Mouse (Mus musculus) lung, embryonic 16.5 days (tissue): ENCODE data around the gene Parp3. TPM values are rescaled to one million over a fixed set of nuclear protein-coding genes. Genes with fewer than 3 reads are reported as not detected.

ENCODE experiments used
- ATAC-seq: fragments of 200-750 bp; cut with Nextera tagmentation; 2 replicates; pipeline ENCODE4 v1.8.0; 2017; ENCODE audit warnings: low read depth, mild to moderate bottlenecking, moderate library complexity
- H3K27ac ChIP-seq: fragments of 300-500 bp; sonication (generic); 2 replicates; pipeline ENCODE4 v1.5.1; 2014; ENCODE audit warnings: mild to moderate bottlenecking, control low read depth, low read length
- H3K27me3 ChIP-seq: fragments of 300-500 bp; sonication (generic); 2 replicates; pipeline ENCODE4 v1.6.1; 2014; ENCODE audit warnings: low read depth, low read length, mixed read lengths; ENCODE audit not compliant: control insufficient read depth, insufficient read depth
- H3K36me3 ChIP-seq: fragments of 300-500 bp; sonication (generic); 2 replicates; pipeline ENCODE4 v1.6.1; 2014; ENCODE audit warnings: low read length; ENCODE audit not compliant: control insufficient read depth, insufficient read depth
- H3K4me1 ChIP-seq: fragments of 300-500 bp; sonication (generic); replicated peaks from 2 replicates; pipeline ENCODE4 v1.6.1; 2014; ENCODE audit warnings: low read length, mixed read lengths; ENCODE audit not compliant: control insufficient read depth, insufficient read depth
- H3K4me2 ChIP-seq: fragments of 300-500 bp; sonication (generic); 2 replicates; pipeline ENCODE4 v1.6.1; 2014; ENCODE audit warnings: low read depth, low read length, control low read depth
- H3K4me3 ChIP-seq: fragments of 300-500 bp; sonication (generic); 2 replicates; pipeline ENCODE4 v1.5.1; 2014; ENCODE audit warnings: mild to moderate bottlenecking, low read length, control low read depth
- H3K9ac ChIP-seq: fragments of 300-500 bp; sonication (generic); 2 replicates; pipeline ENCODE4 v1.6.1; 2014; ENCODE audit warnings: low read length, control low read depth
- H3K9me3 ChIP-seq: fragments of 300-500 bp; sonication (generic); 2 replicates; pipeline ENCODE4 v1.6.1; 2016; ENCODE audit warnings: low read length; ENCODE audit not compliant: control insufficient read depth
- WGBS: fragments of 180-500 bp; shearing (Covaris S2); extraction: QIAGEN DNeasy Blood & Tissue Kit; methylation state at CpG from one replicate; pipeline ENCODE4 v1.1.7; 2014; 5-methylcytosine and 5-hydroxymethylcytosine counted together
- polyA plus RNA-seq: library from polyadenylated mRNA; unstranded; fragments of >200 nt; fragmentation: Nextera tagmentation; extraction: Ambion mirVana; gene quantifications from 2 replicates; pipeline ENCODE4 v1.2.1, GENCODE M21; 2015

Parp3 gene
- polyA plus RNA-seq, 1 experiment from 2014 or later, result 4.7 TPM

DNA sequence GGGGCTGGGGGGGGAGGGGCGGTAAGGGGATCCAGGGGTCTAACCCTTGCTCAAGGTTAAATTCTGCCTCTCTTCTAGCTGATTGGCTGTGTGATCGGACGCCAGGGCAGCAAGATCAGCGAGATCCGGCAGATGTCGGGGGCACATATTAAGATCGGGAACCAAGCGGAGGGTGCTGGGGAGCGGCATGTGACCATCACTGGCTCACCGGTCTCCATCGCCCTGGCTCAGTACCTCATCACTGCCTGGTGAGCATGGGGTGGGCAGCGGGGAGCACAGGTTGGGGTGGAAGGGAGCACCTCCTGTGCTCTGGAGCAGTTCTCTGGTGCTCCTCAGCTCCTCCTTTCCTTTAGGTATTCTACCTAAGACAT lies 14.3 kb downstream of the Parp3 start:
- WGBS, result 94% methylated on average over 12 of the region's 12 CpGs

DNA sequence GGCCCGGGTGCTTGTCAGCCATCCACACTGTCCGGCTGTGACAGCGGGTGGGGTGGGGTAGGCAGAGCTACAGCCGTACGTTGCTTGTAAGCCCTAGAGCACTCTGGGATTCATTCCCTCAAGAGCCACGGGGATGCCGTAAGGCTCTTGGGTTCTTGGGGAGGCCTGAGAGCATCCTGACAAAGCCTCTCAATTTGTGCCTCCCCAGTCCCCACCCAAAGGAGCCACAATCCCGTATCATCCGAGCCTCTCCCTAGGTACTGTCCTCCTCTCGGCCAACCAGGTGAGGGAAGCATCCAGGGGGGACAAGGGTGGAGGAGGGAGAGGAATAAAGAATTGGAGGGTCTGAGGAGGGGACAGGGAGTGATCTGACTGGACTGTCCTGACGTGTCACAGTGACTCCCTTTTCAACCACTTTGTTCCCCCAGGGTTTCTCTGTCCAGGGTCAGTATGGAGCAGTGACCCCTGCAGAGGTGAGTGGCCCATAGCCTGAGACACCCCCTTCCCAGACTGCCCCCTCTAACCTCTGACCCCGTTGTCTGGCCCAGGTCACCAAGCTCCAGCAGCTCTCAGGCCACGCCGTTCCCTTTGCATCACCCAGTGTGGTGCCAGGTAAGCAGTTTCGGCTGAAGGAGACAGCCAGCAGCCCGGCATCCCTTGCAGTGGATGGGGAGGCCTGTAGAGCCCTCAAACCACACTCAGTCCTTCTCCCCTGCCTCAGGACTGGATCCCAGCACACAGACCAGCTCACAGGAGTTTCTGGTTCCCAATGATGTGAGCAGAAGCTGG lies 14.9 kb downstream of the Parp3 start:
- Histone ChIP-seq H3K27ac (no peak overlapping the region), H3K4me1 (peaks cover 13% of the 10 kb centered on the region), H3K4me3 (no peak overlapping the region), H3K36me3 (peaks cover 9% of the 10 kb centered on the region), H3K27me3 (no peaks in the 10 kb centered on the region), H3K9ac (no peak overlapping the region), H3K9me3 (no peaks in the 10 kb centered on the region), H3K4me2 (no peak overlapping the region)
- no peak for ATAC-seq
- 76% methylated on average over 16 of the region's 16 CpGs for WGBS

More for the DNA sequence above, 14.3 kb downstream of the Parp3 start:
- Histone ChIP-seq H3K27ac (no peak overlapping the region), H3K36me3 (peaks cover 9% of the 10 kb centered on the region), H3K4me1 (peaks cover 9% of the 10 kb centered on the region), H3K4me2 (no peak overlapping the region), H3K9ac (no peak overlapping the region), H3K27me3 (no peaks in the 10 kb centered on the region), H3K9me3 (no peaks in the 10 kb centered on the region), H3K4me3 (no peak overlapping the region)
- no peak for ATAC-seq

DNA sequence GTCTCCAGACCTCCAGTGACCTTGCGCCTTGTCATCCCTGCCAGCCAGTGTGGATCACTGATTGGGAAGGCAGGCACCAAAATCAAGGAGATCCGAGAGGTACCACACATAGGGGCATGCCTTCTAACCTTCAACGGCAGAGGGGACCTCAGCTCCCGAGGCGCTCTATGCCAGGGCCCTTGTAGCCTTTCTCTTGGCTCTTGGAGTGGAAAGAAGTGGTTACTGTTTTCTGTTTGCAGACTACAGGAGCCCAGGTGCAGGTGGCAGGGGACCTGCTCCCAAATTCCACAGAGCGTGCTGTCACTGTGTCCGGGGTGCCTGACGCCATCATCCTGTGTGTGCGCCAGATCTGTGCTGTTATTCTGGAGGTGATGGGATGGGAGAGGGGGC lies 15.7 kb downstream of the Parp3 start:
- 82% methylated on average over 9 of the region's 9 CpGs for WGBS
- ATAC-seq, result no peak

DNA sequence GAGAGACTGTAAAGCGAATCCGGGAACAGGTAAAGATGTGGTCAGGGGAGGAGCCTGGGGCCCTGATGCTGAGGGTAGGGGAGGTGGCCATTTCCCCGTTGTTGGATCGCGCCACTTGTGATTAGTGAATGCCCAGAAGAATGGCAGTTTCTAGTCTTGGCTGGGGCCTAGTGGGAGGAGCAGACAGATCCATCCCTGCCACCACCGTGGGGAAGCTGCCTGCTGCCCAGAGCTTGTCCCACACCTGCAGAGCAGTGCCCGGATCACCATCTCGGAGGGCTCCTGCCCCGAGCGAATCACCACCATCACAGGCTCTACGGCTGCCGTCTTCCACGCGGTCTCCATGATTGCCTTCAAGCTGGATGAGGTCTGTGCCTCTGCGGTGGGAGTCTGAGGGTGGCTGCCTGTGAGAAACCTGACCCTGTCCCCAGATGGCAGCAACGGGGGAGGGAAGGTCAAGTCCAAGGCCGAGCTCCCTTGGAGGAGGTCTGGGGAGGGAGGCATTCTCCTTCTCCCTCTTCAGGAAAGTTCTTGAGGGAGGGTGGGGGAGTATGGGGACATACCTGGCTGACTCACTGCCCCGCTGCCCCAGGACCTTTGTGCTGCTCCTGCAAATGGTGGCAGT lies 16.2 kb downstream of the Parp3 start:
- H3K9me3 ChIP-seq, result no peaks in the 10 kb centered on the region
- no peak overlapping the region for H3K9ac ChIP-seq
- H3K36me3 ChIP-seq, result peaks cover 9% of the 10 kb centered on the region
- ATAC-seq, result no peak
- H3K27me3 ChIP-seq, result no peaks in the 10 kb centered on the region
- H3K4me1 ChIP-seq, result peaks cover 24% of the 10 kb centered on the region
- H3K4me3 ChIP-seq, result no peak overlapping the region
- H3K4me2 ChIP-seq, result no peak overlapping the region
- WGBS, result 74% methylated on average over 18 of the region's 18 CpGs
- no peak overlapping the region for H3K27ac ChIP-seq

More for the DNA sequence above, 15.7 kb downstream of the Parp3 start:
- no peak overlapping the region for H3K9ac ChIP-seq
- H3K27me3 ChIP-seq, result no peaks in the 10 kb centered on the region
- H3K27ac ChIP-seq, result no peak overlapping the region
- H3K4me1 ChIP-seq, result peaks cover 21% of the 10 kb centered on the region
- H3K4me2 ChIP-seq, result no peak overlapping the region
- H3K9me3 ChIP-seq, result no peaks in the 10 kb centered on the region
- no peak overlapping the region for H3K4me3 ChIP-seq
- H3K36me3 ChIP-seq, result peaks cover 9% of the 10 kb centered on the region

DNA sequence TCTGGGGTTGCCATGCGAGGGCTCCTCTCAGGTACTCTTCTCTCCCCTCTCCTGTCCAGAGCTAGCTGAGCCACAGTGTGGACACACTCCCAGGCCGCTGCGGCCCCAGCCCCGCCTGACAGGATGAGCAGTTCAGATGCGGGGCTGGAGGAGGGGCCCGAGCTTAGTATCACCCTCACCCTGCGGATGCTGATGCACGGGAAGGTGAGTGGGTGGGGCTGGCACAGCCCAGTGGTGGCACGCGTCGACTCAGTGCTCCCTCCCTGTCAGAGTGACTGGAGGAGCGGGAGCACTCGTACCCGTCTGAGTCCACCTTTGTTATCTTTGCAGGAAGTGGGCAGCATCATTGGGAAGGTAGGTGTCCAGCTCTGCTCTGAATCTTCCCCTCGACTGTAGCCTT lies 16.8 kb downstream of the Parp3 start:
- Histone ChIP-seq H3K27ac (no peak overlapping the region), H3K4me2 (no peak overlapping the region), H3K27me3 (no peaks in the 10 kb centered on the region), H3K9me3 (no peaks in the 10 kb centered on the region), H3K36me3 (peaks cover 9% of the 10 kb centered on the region), H3K4me1 (peaks cover 26% of the 10 kb centered on the region), H3K4me3 (no peak overlapping the region), H3K9ac (no peak overlapping the region)
- 70% methylated on average over 15 of the region's 15 CpGs for WGBS
- ATAC-seq, result no peak

DNA sequence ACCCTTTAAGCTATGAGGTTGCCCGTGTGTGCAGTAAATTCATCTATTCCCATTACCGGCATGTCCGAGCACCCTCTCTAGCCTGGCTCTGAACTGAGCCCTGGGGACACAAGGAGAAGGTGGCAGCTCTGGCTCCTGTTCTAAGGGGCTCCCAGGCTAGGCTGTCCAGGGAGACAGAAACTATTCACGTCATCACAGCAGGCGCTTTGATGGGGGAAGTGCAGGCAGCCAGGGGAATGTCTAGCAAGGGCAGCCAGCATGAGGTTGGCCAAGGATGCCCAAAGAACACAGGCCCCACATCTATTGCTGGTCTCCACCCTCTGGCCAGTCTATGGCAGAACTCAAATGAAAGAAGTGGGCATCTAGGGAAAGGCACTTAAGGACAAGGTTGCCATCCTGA lies 18.8 kb downstream of the Parp3 start:
- Histone ChIP-seq H3K9me3 (no peaks in the 10 kb centered on the region), H3K27me3 (no peaks in the 10 kb centered on the region), H3K9ac (no peak overlapping the region), H3K36me3 (peaks cover 6% of the 10 kb centered on the region), H3K27ac (no peak overlapping the region), H3K4me1 (peaks cover 31% of the 10 kb centered on the region), H3K4me2 (no peak overlapping the region), H3K4me3 (no peak overlapping the region)
- WGBS, result 74% methylated on average over 5 of the region's 5 CpGs
- ATAC-seq, result no peak

DNA sequence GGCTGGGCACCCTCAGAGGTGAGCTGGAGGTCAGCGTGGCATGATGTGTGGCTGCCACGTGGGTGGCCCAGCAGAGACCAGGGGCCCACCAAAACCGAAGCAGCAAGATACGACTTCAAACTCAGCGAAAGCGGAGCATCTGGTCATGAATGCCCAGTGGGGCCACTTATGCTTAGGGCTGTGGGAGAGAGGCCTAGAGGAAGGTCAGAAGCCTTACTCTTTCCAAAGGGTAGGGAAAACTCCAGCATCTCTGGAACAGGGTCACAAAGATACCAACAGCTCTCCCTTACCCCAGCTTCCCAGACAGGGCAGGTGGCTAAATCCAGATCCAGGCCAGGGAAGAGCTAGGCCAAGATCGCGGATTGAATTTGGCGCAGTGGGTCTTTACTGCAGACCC lies 19.6 kb downstream of the Parp3 start:
- Histone ChIP-seq H3K9ac (peak overlapping the region; percentile 21; the same call in 1 of the 2 replicates), H3K9me3 (no peaks in the 10 kb centered on the region), H3K4me3 (no peak overlapping the region), H3K36me3 (peaks cover 2% of the 10 kb centered on the region), H3K27ac (peak overlapping the region; percentile 33; the same call in 1 of the 2 replicates), H3K4me2 (no peak overlapping the region), H3K27me3 (no peaks in the 10 kb centered on the region), H3K4me1 (peaks cover 35% of the 10 kb centered on the region)
- 49% methylated on average over 9 of the region's 9 CpGs for WGBS
- ATAC-seq, result no peak

DNA sequence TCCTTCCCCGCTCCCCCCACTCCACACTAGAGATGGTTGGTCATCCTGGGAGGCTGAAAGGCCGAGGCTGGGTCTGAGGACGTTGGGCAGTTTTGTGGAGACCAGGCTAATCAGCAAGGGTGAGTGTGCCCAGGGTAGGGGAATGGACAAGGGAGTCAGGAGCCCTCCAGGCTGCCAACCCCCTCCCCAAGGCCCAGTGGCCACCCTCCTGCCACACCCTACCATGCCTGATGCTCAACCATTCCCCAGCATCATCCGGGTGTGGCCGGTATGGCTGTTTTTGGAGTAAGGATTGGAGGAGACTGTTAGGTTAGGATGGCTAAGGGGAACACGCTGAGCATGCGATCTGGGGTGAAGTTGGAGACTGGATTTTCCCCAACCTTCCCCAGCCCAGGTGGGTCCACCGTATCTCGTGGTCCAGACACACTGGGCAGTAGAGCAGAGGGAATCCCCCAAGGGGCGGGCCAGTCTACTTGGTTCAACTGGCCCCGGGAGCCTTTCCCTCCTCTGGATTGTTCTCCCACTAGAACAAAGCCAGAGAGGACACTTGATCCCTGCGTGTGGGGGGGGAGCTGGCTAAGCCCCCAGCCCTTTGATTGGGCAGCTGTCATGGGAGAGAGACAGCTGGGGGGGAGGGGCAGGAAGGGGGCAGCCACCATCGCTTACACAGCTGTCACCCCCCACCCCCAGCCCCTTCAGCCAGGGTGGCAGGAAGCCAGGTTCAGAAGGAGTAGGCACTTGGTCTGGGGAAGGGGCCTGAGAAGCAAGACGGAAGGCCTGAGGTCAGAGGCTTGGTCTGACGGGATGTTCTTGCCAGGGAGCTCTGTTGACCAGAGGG lies 20.2 kb downstream of the Parp3 start:
- Histone ChIP-seq H3K27me3 (no peaks in the 10 kb centered on the region), H3K36me3 (no peaks in the 10 kb centered on the region), H3K4me1 (peaks cover 35% of the 10 kb centered on the region), H3K4me2 (peak overlapping the region; percentile 88), H3K9me3 (no peaks in the 10 kb centered on the region), H3K4me3 (no peak overlapping the region), H3K27ac (peak overlapping the region; percentile 33; the same call in 1 of the 2 replicates), H3K9ac (peak overlapping the region; percentile 25)
- 23% methylated on average over 15 of the region's 15 CpGs for WGBS
- ATAC-seq, result peak; percentile 1; the same call in 1 of the 2 replicates
